Mouse (Mus musculus): ENCODE measurements at regions not wholly inside any gene's neighbourhood (a gene's known extent, or its start where the extent isn't known, plus 50 kb on each side); places are given as distances from the start of the nearest gene placed in this dataset.

DNA sequence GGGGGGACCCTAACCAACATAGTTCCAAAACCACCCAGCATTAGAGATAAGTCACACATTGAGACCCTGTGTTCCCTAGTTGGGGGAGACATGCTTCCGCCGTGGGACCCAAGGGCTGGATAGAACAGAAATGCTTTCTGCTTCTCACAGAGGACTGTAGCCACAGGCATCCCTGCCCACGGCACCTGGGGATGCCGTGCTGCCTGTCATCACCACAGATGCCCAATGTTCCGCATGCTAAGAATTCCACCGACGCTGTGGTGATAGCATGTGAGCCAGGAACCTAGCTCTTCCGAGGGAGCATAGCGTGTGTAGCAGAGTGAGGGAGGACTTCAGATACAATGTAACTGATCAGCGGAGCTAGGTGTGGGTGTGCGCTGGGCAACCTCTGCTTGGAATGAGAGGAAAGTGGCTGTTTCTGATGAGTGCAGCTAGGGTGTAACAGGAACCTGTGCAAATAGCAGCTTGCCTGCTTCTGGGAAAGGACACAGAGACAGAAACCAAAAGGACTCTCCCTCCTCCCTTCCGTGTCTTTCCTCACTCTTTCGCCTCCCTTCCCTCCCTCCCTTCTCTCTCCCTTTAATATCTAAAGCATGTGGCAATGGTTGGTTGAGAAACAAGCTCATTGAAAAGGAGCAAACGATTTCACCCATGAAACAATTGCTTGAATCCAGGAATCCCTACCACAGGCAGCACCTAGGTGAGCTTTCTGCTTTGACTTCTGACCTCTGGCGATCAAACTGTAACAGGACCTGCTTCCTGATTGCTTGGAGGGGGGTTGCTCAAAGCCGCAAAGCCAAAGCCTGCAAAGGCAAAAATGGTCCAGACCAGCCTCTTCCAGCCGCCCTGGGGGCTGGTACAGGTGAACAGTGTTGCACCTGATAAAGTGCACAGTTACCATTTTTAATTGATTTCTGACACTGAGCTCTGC, 102.3 kb downstream of the Gm26897 start:
- no peak for DNase-seq (ENCODE audit: low spot score)

GRCm38 (mm10) chr5:111836668-111837234, 103.0 kb downstream of the Gm26897 start:
- no peak for DNase-seq (ENCODE audit: low spot score)

DNA sequence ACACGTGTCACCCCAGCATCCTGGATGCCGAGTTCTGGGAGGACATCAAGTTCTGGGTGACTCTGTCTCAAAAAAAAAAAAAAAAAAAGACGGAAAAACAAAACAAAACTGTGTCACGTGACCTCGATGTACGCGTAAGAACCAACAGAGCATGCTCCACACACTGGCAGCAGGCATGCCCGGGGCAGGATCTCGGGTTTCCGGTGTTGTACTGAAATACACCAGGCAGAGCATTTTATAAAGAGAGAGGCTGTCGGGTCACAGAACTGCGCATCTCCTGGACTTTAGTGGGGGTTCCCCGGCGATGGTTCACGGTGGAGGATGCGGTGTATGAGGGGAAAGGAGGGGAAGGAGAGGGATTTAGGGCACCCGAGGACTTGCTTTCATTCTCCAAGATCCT, 108.7 kb downstream of the Gm26897 start:
- no peak for DNase-seq (ENCODE audit: low spot score)

- DNase-seq (ENCODE audit: low spot score) = no peak
These were observed 110.0 kb downstream of the Gm26897 start for GRCm38 (mm10) chr5:111843622-111844239.

GRCm38 (mm10) chr5:111844528-111844927, 110.8 kb downstream of the Gm26897 start:
- no peak for DNase-seq (ENCODE audit: low spot score)

GRCm38 (mm10) chr5:111848917-111849316, 115.2 kb downstream of the Gm26897 start:
- no peak for DNase-seq (ENCODE audit: low spot score)

DNA sequence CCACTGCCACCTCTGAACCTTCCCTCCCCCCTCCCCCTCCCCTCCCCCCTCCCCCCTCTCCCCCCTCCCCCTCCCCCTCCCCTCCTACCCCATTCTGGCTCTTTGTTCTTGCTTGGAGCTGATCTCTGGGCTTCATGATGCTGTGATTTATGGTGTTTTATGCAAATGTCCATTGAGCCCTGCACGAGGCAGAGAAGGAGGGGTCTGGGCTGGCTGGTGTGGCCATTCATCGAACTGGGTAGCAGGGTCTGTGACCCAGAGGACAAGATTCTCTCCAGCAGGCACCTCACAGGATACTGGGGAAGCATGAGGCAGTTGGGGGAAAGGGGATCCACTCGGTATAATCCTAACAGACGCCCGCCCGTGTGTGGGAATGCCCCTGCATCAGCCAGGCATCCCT, 119.0 kb downstream of the Gm26897 start:
- DNase-seq (ENCODE audit: low spot score) = no peak

DNA sequence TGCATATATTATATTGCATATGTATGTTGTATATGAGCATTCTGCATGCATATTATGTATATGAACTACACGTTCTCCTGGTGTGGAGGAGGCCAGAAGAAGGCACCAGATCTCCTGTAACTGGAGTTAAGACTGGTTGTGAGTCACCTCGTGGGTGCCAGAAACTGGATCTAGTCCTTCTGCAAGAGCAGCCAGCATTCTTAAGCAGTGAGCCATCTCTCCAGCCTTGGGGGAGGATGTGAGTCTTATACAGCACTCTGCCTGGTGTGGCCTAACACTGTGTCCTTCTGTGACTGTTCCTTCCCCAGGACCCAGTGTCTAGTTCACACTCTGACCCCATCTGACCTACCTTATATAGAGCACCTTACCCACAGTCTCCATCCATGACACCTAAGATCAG, 121.6 kb downstream of the Gm26897 start:
- DNase-seq (ENCODE audit: low spot score) = no peak

- no peak for DNase-seq (ENCODE audit: low spot score)
These were observed 123.5 kb downstream of the Gm26897 start for GRCm38 (mm10) chr5:111857200-111857599.

- DNase-seq (ENCODE audit: low spot score) = no peak
These were observed 126.7 kb downstream of the Gm26897 start for GRCm38 (mm10) chr5:111860436-111860835.

GRCm38 (mm10) chr5:111862331-111862730, 128.6 kb downstream of the Gm26897 start:
- DNase-seq (ENCODE audit: low spot score) = no peak

DNA sequence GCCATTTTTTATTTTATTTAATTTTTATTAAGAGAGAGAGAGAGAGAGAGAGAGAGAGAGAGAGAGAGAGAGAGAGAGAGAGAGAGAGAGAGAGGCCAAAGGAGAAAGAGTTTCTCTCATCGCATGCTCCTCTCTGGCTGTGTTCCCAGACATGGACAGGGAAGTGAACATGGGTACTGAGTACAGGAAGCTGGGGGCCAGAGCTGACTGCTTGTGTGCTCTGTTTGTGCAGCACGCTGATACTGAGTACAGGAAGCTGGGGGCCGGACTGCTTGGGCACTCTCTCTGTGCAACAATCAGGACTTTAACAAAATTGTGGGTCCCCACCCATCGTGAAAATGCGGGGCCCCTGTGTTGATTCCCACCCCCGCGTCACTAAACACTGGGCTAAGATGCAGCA, 130.2 kb downstream of the Gm26897 start:
- no peak for DNase-seq (ENCODE audit: low spot score)

- DNase-seq (ENCODE audit: low spot score) = no peak
These were observed 130.9 kb downstream of the Gm26897 start for GRCm38 (mm10) chr5:111864606-111865005.

GRCm38 (mm10) chr5:111869011-111869410, 135.3 kb downstream of the Gm26897 start:
- DNase-seq (ENCODE audit: low spot score) = no peak

DNA sequence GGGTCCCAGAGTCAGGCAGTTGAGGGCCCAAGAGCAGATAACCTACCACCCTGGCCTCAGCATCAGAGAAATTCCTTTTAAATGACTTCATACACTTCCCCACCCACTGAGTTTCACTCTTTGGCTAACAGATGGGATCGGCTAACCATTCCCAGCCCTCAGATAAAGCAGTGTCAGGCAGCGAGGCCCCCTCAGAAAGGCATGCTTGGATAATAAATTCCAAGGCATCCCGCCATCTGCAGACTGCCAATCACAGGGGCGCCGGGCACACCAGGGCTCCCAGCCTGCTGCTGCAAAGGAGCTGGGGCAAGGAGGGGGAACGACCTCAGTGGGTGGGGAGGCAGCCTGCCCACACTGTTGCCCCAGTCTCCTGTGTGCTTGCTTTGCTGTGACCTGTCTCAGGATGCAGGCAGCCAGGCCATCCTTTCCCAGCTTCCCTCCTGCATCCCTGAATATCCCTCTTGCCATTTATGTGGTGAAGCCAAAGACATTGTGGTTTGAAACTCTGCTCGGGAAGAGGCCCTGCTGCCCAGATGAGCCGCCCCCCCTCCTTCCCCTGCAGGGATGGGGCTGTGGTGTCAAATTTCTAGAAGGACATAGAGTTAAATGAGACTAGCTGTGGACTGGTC, 143.6 kb downstream of the Gm26897 start:
- no peak for DNase-seq (ENCODE audit: low spot score)

DNA sequence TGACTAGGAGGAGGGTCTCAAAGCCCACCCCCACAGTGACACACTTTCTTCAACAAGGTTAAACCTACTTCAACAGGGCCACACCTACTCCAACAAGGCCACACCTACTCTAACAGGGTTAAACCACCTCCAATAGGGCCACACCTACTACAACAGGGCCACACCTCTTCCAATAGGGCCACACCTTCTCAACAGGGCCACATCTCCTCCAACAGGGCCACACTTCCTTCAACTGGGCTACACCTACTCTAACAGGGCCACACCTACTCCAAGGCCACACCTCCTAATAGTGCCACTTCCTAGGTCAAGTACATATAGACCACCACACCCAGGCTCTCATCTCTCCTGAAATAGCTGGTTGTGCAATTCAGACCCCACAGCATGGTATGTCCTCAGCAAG, 145.3 kb downstream of the Gm26897 start:
- no peak for DNase-seq (ENCODE audit: low spot score)

GRCm38 (mm10) chr5:111880268-111880667, 146.5 kb downstream of the Gm26897 start:
- DNase-seq (ENCODE audit: low spot score) = no peak

DNA sequence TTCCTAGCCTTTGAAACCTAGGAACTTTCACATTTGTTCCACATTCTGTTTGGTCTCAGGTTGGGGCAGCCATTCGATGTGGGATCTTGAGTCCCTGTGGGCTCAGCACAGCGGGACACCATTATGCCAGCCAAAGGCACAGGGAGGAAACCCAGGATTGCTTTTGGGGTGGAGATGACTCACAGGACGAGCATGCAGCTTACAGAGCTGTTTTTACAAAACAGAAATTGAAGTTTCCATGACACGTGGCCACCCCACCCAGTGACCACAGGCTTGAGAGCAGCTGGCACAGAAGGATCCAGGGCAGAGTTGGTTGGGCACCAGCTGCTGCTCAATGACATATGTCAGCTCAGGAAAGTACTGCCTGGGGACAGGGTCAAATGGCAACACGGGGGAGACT, 147.8 kb downstream of the Gm26897 start:
- DNase-seq (ENCODE audit: low spot score) = no peak

DNA sequence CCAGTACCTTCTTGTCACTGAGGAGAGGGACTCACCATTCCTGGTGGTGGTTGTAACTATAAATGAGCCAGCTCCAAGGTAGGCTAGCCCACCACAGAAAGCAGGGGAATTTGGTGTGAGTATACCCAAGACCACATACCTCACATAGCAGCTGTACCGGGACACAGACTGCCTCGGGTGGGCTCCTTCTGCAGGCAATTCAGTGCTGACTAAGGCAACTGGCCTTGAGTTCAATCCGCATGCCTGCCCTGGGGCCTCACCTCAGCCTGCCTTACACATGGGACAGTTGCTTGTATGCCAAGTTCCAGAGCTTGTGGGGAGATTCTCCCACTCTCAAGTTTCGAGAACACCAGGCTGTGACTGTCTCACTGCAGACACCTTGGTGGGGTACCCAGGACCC, 153.6 kb downstream of the Gm26897 start:
- no peak for DNase-seq (ENCODE audit: low spot score)

DNA sequence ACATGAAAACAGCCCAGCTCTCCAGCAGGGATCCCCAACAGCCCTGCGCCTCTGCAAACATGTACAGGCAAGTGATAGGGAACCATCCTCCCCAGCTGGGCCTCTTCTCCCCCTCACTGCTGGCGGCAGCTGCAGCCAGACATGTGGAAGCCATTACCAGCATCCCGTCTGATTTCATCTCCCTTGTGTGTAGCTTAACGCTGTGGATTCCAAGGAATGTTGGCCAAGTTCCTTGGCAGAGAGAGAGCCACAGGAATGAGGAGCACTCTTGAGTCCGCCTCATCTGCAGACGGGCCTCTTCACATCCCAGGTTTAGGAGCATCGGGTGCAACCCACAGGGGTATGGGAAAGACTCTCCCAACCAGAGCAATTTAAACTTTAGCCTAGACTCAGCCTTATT, 157.1 kb downstream of the Gm26897 start:
- DNase-seq (ENCODE audit: low spot score) = no peak

- no peak for DNase-seq (ENCODE audit: low spot score)
These were observed 157.6 kb downstream of the Gm26897 start for GRCm38 (mm10) chr5:111891261-111891693.

GRCm38 (mm10) chr5:111892956-111893355, 159.2 kb downstream of the Gm26897 start:
- DNase-seq (ENCODE audit: low spot score) = no peak

Data from urinary bladder, adult 2 months (tissue).